Mouse (Mus musculus) kidney, embryonic 15.5 days (tissue): ENCODE measurements around the gene Acd. TPM values are rescaled to one million over a fixed set of nuclear protein-coding genes. Genes with fewer than 3 reads are reported as not detected.

Source experiments
- ATAC-seq: fragments of 200-750 bp; cut with Nextera tagmentation; replicated peaks from 2 replicates; pipeline ENCODE4 v1.8.0; 2017; ENCODE audit warnings: moderate TSS enrichment; ENCODE audit not compliant: low FRiP score
- H3K27ac ChIP-seq: fragments of 300-500 bp; sonication (generic); 2 replicates; pipeline ENCODE4 v1.5.1; 2015; ENCODE audit warnings: mild to moderate bottlenecking, inconsistent platforms
- H3K27me3 ChIP-seq: fragments of 300-500 bp; sonication (generic); 2 replicates; pipeline ENCODE4 v1.6.1; 2015; ENCODE audit warnings: inconsistent platforms
- H3K36me3 ChIP-seq: fragments of 300-500 bp; sonication (generic); 2 replicates; pipeline ENCODE4 v1.6.1; 2015; ENCODE audit warnings: inconsistent platforms
- H3K4me1 ChIP-seq: fragments of 300-500 bp; sonication (generic); 2 replicates; pipeline ENCODE4 v1.6.1; 2015; ENCODE audit warnings: inconsistent platforms
- H3K4me2 ChIP-seq: fragments of 300-500 bp; sonication (generic); 2 replicates; pipeline ENCODE4 v1.6.1; 2015; ENCODE audit warnings: moderate library complexity, mild to moderate bottlenecking, inconsistent platforms
- H3K4me3 ChIP-seq: fragments of 300-500 bp; sonication (generic); replicated peaks from 2 replicates; pipeline ENCODE4 v1.5.1; 2015; ENCODE audit warnings: mild to moderate bottlenecking, inconsistent platforms
- H3K9ac ChIP-seq: fragments of 300-500 bp; sonication (generic); 2 replicates; pipeline ENCODE4 v1.6.1; 2015; ENCODE audit warnings: mild to moderate bottlenecking, inconsistent platforms
- H3K9me3 ChIP-seq: fragments of 300-500 bp; sonication (generic); replicated peaks from 2 replicates; pipeline ENCODE4 v1.6.1; 2016; ENCODE audit warnings: inconsistent platforms
- WGBS: fragments of 180-500 bp; shearing (Covaris S2); methylation state at CpG from one replicate; pipeline ENCODE4 v1.1.7; 2015; ENCODE audit warnings: mixed read lengths; 5-methylcytosine and 5-hydroxymethylcytosine counted together
- polyA plus RNA-seq: library from polyadenylated mRNA; unstranded; fragments of >200 nt; fragmentation: Nextera tagmentation; extraction: Ambion mirVana; gene quantifications from 2 replicates; pipeline ENCODE4 v1.2.1, GENCODE M21; 2015

Gene Acd
- polyA plus RNA-seq: 55.3 and 67.2 TPM in 2 replicates

DNA sequence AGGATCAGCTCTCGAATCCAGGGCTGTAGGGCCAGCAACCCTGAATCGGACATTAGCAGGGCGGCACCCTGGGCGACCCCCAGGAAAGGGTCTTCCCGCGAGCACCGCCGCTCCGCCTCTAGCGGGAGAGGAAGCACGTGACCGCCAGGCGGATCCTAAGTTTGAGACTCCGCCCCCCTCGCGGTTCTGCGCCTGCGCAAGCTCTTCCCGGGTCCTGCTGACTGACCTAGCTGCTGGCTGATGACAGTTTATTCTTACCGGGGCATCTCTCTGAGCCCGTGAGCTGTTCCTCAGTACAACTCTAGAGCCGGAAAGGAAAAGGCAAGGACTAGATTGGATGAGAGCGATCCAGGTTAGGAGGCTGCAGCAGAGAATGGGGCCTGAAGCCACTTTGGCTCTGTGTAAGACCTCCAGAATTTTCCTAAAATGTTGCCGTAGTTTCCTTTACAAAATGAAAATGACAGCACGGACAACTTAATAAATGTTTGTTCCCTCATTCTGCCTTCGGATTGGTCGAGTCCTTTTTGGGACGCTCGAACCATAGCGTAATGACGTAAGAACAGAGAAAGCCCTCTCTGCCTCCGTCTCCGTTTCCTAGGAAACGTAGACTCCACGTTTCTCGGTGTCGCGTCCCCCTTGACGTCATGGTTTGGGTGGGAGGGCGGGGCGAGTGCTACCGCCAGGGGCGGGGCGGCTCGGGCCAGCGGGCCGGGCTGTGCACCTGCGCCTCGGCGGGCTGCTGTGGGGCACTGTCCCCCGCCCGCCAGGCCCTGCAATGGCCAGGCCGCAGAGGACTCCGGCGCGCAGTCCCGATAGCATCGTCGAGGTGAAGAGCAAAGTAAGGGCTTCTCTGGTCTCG lies at the start of gene Acd, which contains the start of gene Pard6a:
Acd (minus strand) TSS at position 137 of the 859 bp plus-strand sequence.
Pard6a (plus strand) TSS at position 183 of the 859 bp plus-strand sequence.
- H3K4me3 ChIP-seq: peak within 1 kb of the TSS; percentile 66

GRCm38 (mm10) chr8:105750606-105751005 lies 49.7 kb upstream of the Acd start:
- peak; percentile 59; the same call in 1 of the 2 replicates for ATAC-seq
- no peaks in the 10 kb centered on the region for H3K36me3 ChIP-seq
- no peaks in the 10 kb centered on the region for H3K27me3 ChIP-seq
- WGBS: 8% methylated on average over 11 of the region's 11 CpGs
- H3K4me1 ChIP-seq: peaks cover 34% of the 10 kb centered on the region
- H3K4me2 ChIP-seq: peak overlapping the region; percentile 43
- no peak overlapping the region; the same call in 1 of the 2 replicates for H3K4me3 ChIP-seq
- H3K27ac ChIP-seq: peak overlapping the region; percentile 75
- no peaks in the 10 kb centered on the region for H3K9me3 ChIP-seq
- no peak overlapping the region for H3K9ac ChIP-seq

More for the DNA sequence above, at the start of gene Acd, which contains the start of gene Pard6a:
- ATAC-seq: peak; percentile 80
- H3K36me3 ChIP-seq: peaks cover 55% of the 10 kb centered on the region
- peak within 1 kb of the TSS; percentile 82 for H3K4me2 ChIP-seq
- H3K9ac ChIP-seq: peak within 1 kb of the TSS; percentile 46
- peak within 1 kb of the TSS; percentile 94 for H3K27ac ChIP-seq
- peaks cover 26% of the 10 kb centered on the region for H3K4me1 ChIP-seq
- no peaks in the 10 kb centered on the region for H3K27me3 ChIP-seq
- H3K9me3 ChIP-seq: no peaks in the 10 kb centered on the region
- under 1% methylated on average over 59 of the region's 60 CpGs for WGBS

- Histone ChIP-seq H3K27ac (no peak overlapping the region), H3K36me3 (no peaks in the 10 kb centered on the region)
These were observed 42.4 kb upstream of the Acd start for GRCm38 (mm10) chr8:105743301-105743700.

DNA sequence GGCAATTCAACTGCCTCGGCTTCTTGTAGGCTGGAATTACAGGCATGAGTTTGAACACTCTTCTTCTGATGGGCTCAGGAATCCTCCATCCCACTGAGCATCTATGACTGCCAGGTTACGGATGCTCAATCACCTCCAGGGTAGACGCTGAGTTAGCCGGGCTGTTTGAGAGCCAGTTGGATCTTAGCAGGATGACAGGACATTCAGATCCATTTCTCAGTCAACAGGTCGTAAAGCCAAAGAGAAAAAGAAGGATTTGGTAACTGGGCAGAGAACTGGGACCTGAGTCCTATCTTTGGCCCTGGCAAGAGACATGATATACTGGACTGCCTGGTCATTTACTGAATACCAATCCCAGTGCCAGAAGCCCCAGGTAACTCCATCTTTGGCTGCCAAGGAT lies 38.3 kb upstream of the Acd start:
- Histone ChIP-seq H3K9me3 (no peaks in the 10 kb centered on the region), H3K36me3 (no peaks in the 10 kb centered on the region; the same call in 1 of the 2 replicates), H3K9ac (no peak overlapping the region), H3K27ac (no peak overlapping the region), H3K4me2 (no peak overlapping the region), H3K27me3 (no peaks in the 10 kb centered on the region), H3K4me3 (no peak overlapping the region), H3K4me1 (0 out of 2 replicates have a peak, but pooled peaks cover 2% of the 10 kb centered on the region)
- no peak for ATAC-seq
- WGBS: 84% methylated on average over 5 of the region's 5 CpGs

More at GRCm38 (mm10) chr8:105743301-105743700, 42.4 kb upstream of the Acd start:
- Histone ChIP-seq H3K4me3 (no peak overlapping the region), H3K9ac (no peak overlapping the region), H3K27me3 (no peaks in the 10 kb centered on the region), H3K4me2 (no peak overlapping the region), H3K9me3 (no peaks in the 10 kb centered on the region), H3K4me1 (peaks cover 11% of the 10 kb centered on the region; the same call in 1 of the 2 replicates)
- no peak for ATAC-seq
- 69% methylated on average over 4 of the region's 4 CpGs for WGBS

DNA sequence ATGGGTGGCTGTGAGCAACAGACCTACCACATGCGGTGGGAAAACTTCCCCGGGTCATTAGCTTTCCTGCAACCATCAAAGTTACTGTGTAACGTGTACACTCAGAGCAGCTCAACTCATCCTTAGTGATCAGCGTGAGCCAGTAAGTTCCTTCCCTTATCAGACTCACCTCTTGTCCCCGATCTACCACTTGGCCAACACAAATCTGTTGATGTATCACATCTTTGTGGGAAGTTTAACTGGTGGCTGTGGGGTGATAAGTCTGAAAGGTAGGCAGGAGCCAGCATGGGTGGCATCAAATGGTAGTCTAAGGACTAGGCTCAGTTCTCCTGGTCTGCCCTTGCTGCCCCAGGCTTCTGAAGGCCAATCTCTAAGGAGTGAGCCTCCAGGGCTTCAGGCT lies 31.3 kb upstream of the Acd start:
- ATAC-seq: no peak
- H3K9me3 ChIP-seq: no peaks in the 10 kb centered on the region
- 76% methylated on average over 5 of the region's 5 CpGs for WGBS
- H3K27ac ChIP-seq: no peak overlapping the region
- no peak overlapping the region for H3K9ac ChIP-seq
- no peak overlapping the region for H3K4me2 ChIP-seq
- H3K4me3 ChIP-seq: no peak overlapping the region
- peaks cover 9% of the 10 kb centered on the region for H3K36me3 ChIP-seq
- no peaks in the 10 kb centered on the region for H3K27me3 ChIP-seq
- peaks cover 4% of the 10 kb centered on the region for H3K4me1 ChIP-seq

DNA sequence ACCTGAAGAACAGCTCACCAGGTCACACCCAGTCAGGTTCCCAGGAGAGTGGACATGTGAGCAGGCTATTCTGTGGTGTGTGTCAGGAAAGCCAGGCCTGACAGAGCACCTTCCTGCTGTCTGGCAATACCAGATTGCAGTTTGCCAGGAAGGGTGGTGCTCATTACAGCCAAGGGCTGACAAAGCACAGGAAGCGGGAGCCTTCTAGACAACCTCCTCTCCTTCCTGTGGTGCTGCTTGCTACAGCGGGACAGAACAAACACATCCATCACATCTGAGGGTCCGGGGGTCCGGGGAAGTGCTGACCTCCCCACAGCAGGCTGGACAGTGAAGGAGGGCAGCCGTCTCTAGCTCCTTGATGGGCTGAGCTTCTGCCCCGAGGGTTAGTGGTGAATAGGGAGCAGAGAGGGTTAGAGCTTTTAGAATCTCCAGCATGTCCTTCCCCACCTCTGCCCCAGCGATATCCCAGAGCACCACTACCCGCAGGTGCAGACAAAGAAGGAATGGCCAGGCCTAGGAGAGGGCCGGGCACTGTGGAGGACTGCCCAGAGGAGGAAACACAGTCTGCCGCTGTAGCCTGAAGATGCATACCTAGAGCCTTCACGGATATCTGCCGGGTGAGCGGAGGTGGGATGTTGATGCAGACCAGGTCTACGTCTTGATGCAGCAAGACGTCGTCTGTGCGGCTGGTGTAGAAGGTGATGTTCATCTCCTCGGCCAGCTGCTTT lies 26.7 kb upstream of the Acd start:
- Histone ChIP-seq H3K4me2 (no peak overlapping the region), H3K27ac (peak overlapping the region; percentile 37), H3K9ac (no peak overlapping the region), H3K36me3 (peaks cover 30% of the 10 kb centered on the region), H3K4me3 (no peak overlapping the region), H3K4me1 (peaks cover 4% of the 10 kb centered on the region), H3K9me3 (no peaks in the 10 kb centered on the region), H3K27me3 (no peaks in the 10 kb centered on the region)
- 79% methylated on average over 18 of the region's 18 CpGs for WGBS
- ATAC-seq: peak; percentile 49; the same call in 1 of the 2 replicates

DNA sequence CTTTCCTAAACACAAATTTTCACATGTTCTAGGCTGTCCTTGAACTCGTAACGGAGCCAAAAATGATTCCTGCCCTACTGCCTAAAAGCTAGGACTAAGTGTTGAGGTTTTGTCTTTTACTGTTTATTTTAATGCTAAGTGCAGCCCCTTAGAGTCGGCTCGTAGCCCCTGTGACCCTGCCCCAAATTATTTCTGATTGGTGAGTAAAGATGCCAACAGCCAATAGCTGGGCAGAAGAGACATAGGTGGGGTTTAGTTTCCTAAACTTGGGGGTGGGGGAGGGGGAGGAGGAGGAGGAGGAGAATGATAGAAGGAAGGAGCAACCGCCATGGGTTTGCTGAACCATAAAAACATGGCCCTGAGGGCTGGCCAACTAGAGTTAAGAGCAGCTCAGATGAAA lies 24.8 kb upstream of the Acd start:
- Histone ChIP-seq H3K9me3 (no peaks in the 10 kb centered on the region), H3K4me3 (no peak overlapping the region), H3K27ac (no peak overlapping the region), H3K36me3 (peaks cover 32% of the 10 kb centered on the region), H3K4me2 (no peak overlapping the region), H3K27me3 (no peaks in the 10 kb centered on the region), H3K4me1 (no peaks in the 10 kb centered on the region; the same call in 1 of the 2 replicates), H3K9ac (no peak overlapping the region)
- WGBS: 81% methylated on average over 5 of the region's 5 CpGs
- ATAC-seq: no peak

DNA sequence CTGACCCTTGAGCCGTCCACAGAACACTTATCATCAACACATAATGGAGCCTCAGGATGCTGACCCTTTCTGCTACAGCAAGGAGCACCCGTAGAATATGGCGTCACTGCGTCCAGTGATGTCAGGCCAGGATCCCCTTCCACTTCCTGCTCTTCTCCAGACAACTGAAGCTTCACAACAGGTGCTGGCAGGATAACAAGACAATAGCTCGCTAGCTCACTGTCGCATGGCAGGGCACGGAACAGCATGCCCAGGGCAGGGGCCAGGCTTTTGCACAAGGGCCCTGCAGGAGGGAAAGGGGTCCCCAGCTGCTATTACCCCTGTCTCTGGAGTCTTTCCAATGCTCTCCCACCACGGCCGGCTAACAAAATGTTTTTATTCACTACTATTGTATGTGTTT lies 22.0 kb upstream of the Acd start:
- Histone ChIP-seq H3K4me1 (no peaks in the 10 kb centered on the region; the same call in 1 of the 2 replicates), H3K4me2 (no peak overlapping the region), H3K36me3 (peaks cover 27% of the 10 kb centered on the region), H3K4me3 (no peak overlapping the region), H3K27me3 (no peaks in the 10 kb centered on the region), H3K27ac (no peak overlapping the region), H3K9me3 (no peaks in the 10 kb centered on the region), H3K9ac (no peak overlapping the region)
- WGBS: 91% methylated on average over 9 of the region's 9 CpGs
- ATAC-seq: no peak

DNA sequence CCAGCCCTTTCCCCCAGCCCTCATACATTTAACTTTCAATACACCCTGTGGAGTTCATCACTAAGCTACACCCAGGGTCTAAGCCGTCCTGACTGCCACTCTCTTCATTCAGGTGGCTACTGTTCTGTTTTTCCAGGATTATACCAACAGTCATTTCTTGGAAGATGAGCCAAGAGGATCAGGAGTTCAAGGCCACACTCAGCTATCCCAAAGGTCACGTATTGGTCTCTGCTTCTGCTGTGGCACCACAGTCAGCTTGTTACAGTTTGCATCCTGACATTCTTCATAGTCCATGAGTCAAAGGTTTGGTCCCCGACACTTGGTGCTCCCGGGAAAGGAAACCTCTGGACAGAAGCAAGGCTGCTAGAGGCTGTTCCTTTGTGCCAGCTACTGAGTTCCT lies 18.7 kb upstream of the Acd start:
- Histone ChIP-seq H3K27me3 (no peaks in the 10 kb centered on the region), H3K4me1 (no peaks in the 10 kb centered on the region), H3K9ac (no peak overlapping the region), H3K4me3 (no peak overlapping the region), H3K36me3 (peaks cover 24% of the 10 kb centered on the region), H3K9me3 (no peaks in the 10 kb centered on the region), H3K27ac (no peak overlapping the region), H3K4me2 (no peak overlapping the region)
- no peak for ATAC-seq
- 85% methylated on average over 4 of the region's 4 CpGs for WGBS

DNA sequence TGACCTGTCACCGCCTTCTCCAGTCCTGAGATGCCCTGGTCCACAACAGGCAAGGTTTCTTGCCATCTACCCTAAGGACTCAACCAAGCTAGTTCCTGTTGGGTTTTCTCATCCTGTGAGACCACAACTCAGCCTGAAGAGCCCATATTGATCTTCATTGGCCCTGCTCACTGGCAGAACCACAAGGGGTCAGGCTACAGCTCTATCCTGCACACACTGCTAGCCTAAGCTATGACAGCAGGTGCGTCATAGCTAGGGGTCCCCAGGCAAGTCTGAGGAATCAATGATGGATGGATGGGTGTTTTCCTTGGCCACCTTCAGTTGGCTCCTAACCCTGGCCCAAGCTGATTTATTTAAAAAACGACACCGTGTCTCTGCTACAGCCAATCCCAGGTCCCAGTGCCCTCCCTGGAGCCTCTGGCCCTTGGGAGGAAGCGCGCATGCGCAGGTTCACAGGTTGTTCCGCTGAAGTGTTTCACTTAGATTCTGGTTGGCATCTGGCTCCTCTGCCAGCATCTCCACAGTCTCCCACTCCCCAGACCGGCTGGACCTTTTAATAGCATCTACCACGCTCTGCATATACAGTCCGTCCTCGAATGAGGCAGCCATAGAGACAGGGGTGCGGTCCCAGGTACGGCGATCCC lies 15.5 kb upstream of the Acd start:
- Histone ChIP-seq H3K27ac (no peak overlapping the region), H3K4me2 (no peak overlapping the region), H3K4me1 (0 out of 2 replicates have a peak, but pooled peaks cover 3% of the 10 kb centered on the region), H3K27me3 (no peaks in the 10 kb centered on the region), H3K9ac (no peak overlapping the region), H3K9me3 (no peaks in the 10 kb centered on the region), H3K4me3 (no peak overlapping the region), H3K36me3 (peaks cover 15% of the 10 kb centered on the region)
- WGBS: 93% methylated on average over 15 of the region's 15 CpGs
- no peak for ATAC-seq

DNA sequence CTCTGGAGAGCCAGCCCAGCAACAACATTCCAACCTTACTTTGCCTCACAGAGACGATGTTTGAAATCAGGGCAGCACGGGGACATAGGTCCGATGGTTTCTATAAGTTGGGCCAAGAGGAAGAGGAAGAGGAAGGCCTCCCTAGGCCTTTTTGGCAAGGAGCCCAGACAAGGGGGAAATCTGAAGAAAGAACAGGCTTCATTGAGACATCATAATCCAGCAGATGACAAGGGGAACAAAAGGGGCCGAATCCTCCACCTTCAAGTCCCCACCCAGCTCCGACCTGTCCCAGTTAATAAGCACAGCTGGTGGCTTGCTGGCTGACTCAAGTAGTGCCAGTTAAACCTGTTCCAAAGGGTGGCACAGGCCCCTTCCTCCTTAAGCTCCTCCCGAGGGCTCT lies 14.1 kb upstream of the Acd start:
- Histone ChIP-seq H3K4me1 (0 out of 2 replicates have a peak, but pooled peaks cover 3% of the 10 kb centered on the region), H3K4me3 (no peak overlapping the region), H3K4me2 (no peak overlapping the region), H3K27me3 (no peaks in the 10 kb centered on the region), H3K9me3 (no peaks in the 10 kb centered on the region), H3K27ac (peak overlapping the region; percentile 58), H3K9ac (no peak overlapping the region), H3K36me3 (peaks cover 15% of the 10 kb centered on the region)
- no peak for ATAC-seq
- WGBS: 72% methylated on average over 6 of the region's 6 CpGs
